Mouse (Mus musculus) brain, embryonic 14.5 days (tissue): ENCODE measurements at regions not wholly inside any gene's neighbourhood (a gene's known extent, or its start where the extent isn't known, plus 50 kb on each side); places are given as distances from the start of the nearest gene placed in this dataset.

Source experiments
- CTCF ChIP-seq: fragments of 200-500 bp; IDR thresholded peaks from 2 replicates; pipeline ENCODE4 v1.5.1; 2012; ENCODE audit warnings: inconsistent platforms, mild to moderate bottlenecking, moderate library complexity, borderline replicate concordance; ENCODE audit not compliant: insufficient read depth, insufficient read length; ENCODE audit errors: extremely low read depth
- POLR2A ChIP-seq: fragments of 200-500 bp; IDR thresholded peaks from 2 replicates; pipeline ENCODE4 v1.6.1; 2012; ENCODE audit warnings: mild to moderate bottlenecking, inconsistent platforms, borderline replicate concordance; ENCODE audit not compliant: poor library complexity, insufficient read depth, insufficient read length, severe bottlenecking; ENCODE audit errors: extremely low read depth

- TF ChIP-seq CTCF (no peak), POLR2A (no peak)
Observed at GRCm38 (mm10) chr2:18588232-18588631, 84.0 kb upstream of the Commd3 start.
